Mouse (Mus musculus) olfactory bulb, adult 2 months (tissue): ENCODE data around the gene Zfp839.

Experiments used
- CTCF ChIP-seq: fragments of 200-500 bp; IDR thresholded peaks from 2 replicates; pipeline ENCODE4 v1.5.1; 2012; ENCODE audit warnings: low read depth, mild to moderate bottlenecking, low read length, moderate library complexity; ENCODE audit not compliant: insufficient read depth
- POLR2A ChIP-seq: fragments of 200-500 bp; IDR thresholded peaks from 2 replicates; pipeline ENCODE4 v1.6.1; 2012; ENCODE audit warnings: mild to moderate bottlenecking, low read depth, low read length, moderate library complexity; ENCODE audit not compliant: insufficient read depth

- TF ChIP-seq CTCF (no peak), POLR2A (no peak)
These were observed 35.2 kb downstream of the Zfp839 start for GRCm38 (mm10) chr12:110885251-110885650.
